Mouse (Mus musculus): ENCODE results near the gene Nexn. TPM values are rescaled to one million over a fixed set of nuclear protein-coding genes. Genes with fewer than 3 reads are reported as not detected.

Nexn gene
- polyA plus RNA-seq, 1 experiment from 2014 or later = 23.5 TPM

DNA sequence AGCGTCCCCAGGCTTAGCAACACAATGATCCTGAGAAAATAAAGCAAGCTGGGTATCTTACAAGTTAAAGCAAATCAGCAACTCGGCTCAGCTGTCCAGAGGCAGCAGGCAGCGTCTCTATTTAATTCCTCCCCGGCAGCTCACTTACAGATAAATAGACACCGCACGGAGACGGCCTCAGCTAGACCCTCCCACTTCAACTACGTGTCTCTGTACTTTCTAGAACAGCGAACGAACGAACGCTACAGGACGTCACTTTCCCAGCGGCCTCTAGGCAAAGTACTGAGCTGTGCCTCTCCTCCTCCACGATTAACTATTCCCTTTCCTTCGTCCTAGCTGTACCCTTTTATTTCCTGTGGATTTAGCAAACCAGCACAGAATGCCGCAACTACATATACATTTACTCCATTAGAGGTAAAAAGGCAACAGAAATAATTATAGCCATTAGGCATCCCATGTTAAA, 72.5 kb downstream of the Nexn start:
- Histone ChIP-seq H3K9ac (peak overlapping the region; percentile 39), H3K27me3 (no peaks in the 10 kb centered on the region), H3K36me3 (no peaks in the 10 kb centered on the region), H3K27ac (replicated peaks) (peak overlapping the region; percentile 92), H3K4me2 (replicated peaks) (peak overlapping the region; percentile 56), H3K4me1 (peaks cover 9% of the 10 kb centered on the region), H3K4me3 (replicated peaks) (peak overlapping the region; percentile 54), H3K9me3 (replicated peaks) (no peaks in the 10 kb centered on the region)
- under 1% methylated on average over 17 of the region's 17 CpGs for WGBS
- peak; percentile 97 for ATAC-seq (ENCODE audit: insufficient number of reproducible peaks, low FRiP score, low TSS enrichment, low read depth)

DNA sequence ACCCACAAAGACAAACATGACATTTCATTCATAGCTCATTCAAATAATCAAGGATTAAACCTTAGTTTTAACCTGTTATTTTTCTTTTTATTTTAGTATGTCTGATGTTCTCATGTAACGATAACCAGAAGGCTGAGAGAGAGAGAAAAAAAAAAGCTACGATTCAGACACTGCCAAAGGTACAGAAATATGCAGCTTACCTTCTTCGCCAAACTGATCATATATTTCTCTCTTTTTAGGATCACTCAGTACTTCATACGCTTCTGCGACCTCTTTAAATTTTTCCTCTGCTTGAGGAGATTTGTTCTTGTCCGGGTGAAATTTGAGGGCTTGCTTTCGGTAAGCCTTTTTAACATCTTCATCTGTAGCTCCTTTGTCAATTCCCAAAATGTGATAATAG, 73.0 kb downstream of the Nexn start:
- H3K4me3 ChIP-seq (replicated peaks) = peak overlapping the region; percentile 54
- peaks cover 9% of the 10 kb centered on the region for H3K4me1 ChIP-seq
- no peaks in the 10 kb centered on the region for H3K36me3 ChIP-seq
- ATAC-seq (ENCODE audit: insufficient number of reproducible peaks, low FRiP score, low TSS enrichment, low read depth) = no peak
- no peaks in the 10 kb centered on the region for H3K27me3 ChIP-seq
- H3K4me2 ChIP-seq (replicated peaks) = peak overlapping the region; percentile 56
- peak overlapping the region; percentile 92 for H3K27ac ChIP-seq (replicated peaks)
- no peaks in the 10 kb centered on the region for H3K9me3 ChIP-seq (replicated peaks)
- H3K9ac ChIP-seq = peak overlapping the region; percentile 39
- WGBS = under 1% methylated on average over 7 of the region's 7 CpGs

DNA sequence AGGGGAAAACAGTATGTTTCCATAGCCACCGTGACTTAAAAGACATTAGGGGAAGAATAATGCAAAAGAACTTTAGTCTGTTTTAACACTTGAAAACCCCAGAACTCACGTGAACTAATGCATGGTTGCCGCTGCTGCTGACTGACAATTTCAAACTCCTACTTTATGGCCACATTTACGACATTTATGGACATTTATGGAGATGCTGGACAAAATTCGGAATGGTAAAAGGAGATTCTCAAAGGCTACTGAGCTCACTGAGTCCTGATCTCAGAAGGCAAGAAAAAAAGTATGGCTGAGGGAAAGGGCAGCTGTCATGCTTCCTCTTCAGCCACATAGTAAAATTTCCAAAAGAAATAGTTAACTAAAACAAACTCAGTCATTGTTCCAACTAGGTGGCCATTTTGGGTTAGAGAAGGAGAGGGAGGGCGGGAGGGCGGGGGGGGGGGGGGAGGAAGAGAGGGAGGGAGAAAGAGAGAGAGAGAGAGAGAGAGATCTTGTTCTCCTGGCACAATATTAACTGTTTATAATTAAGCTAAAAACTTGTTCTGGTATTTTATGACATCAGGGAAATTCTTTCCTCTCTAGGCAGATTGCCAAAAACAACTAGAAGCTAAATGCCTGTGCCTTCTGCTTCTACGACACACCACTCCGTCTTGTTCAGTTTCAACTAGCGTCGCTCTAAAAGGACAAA, 73.8 kb downstream of the Nexn start:
- no peak for ATAC-seq (ENCODE audit: insufficient number of reproducible peaks, low FRiP score, low TSS enrichment, low read depth)
- Histone ChIP-seq H3K4me3 (replicated peaks) (peak overlapping the region; percentile 50), H3K4me2 (replicated peaks) (peak overlapping the region; percentile 56), H3K9ac (peak overlapping the region; percentile 44), H3K36me3 (no peaks in the 10 kb centered on the region), H3K27ac (replicated peaks) (peak overlapping the region; percentile 88), H3K4me1 (peaks cover 9% of the 10 kb centered on the region), H3K27me3 (no peaks in the 10 kb centered on the region), H3K9me3 (replicated peaks) (no peaks in the 10 kb centered on the region)
- WGBS = 11% methylated on average over 9 of the region's 11 CpGs

GRCm38 (mm10) chr3:152191791-152192237, 74.3 kb downstream of the Nexn start:
- H3K4me3 ChIP-seq (replicated peaks) = peak overlapping the region; percentile 50
- ATAC-seq (ENCODE audit: insufficient number of reproducible peaks, low FRiP score, low TSS enrichment, low read depth) = peak; percentile 61; the same call in 1 of the 2 replicates

GRCm38 (mm10) chr3:152190679-152191477, 75.3 kb downstream of the Nexn start:
- WGBS = 62% methylated on average over 9 of the region's 9 CpGs
- Histone ChIP-seq H3K4me3 (replicated peaks) (peak overlapping the region; percentile 26), H3K4me2 (replicated peaks) (peak overlapping the region; percentile 56), H3K27me3 (no peaks in the 10 kb centered on the region), H3K36me3 (peaks cover 4% of the 10 kb centered on the region; the same call in 1 of the 2 replicates), H3K9me3 (replicated peaks) (no peaks in the 10 kb centered on the region), H3K4me1 (peaks cover 9% of the 10 kb centered on the region), H3K9ac (no peak overlapping the region), H3K27ac (replicated peaks) (no peak overlapping the region)
- ATAC-seq (ENCODE audit: insufficient number of reproducible peaks, low FRiP score, low TSS enrichment, low read depth) = no peak

More at GRCm38 (mm10) chr3:152191791-152192237, 74.3 kb downstream of the Nexn start:
- peak overlapping the region; percentile 31 for H3K9ac ChIP-seq
- peak overlapping the region; percentile 88 for H3K27ac ChIP-seq (replicated peaks)
- H3K36me3 ChIP-seq = no peaks in the 10 kb centered on the region
- peak overlapping the region; percentile 56 for H3K4me2 ChIP-seq (replicated peaks)
- no peaks in the 10 kb centered on the region for H3K27me3 ChIP-seq
- no peaks in the 10 kb centered on the region for H3K9me3 ChIP-seq (replicated peaks)
- H3K4me1 ChIP-seq = peaks cover 9% of the 10 kb centered on the region
- 8% methylated on average over 6 of the region's 6 CpGs for WGBS

DNA sequence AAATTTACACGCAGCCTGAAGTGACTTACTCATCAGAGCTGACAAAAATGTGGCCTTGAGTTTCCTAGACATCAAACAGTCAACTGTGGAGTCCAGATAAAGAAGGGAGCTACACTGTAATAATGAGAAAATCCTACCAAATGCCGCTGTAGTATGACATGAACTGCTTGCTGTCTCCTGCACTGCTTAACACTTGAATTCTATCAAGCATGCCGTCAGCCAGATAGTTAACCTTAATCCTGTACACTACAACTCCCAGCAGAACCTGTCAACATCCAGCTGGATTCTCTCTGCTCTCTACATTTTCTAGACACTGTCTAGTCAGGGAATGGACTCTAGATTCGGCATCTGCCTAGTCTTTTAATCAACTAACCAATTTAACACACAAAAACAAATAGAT, 76.8 kb downstream of the Nexn start:
- WGBS = 57% methylated on average over 4 of the region's 4 CpGs
- Histone ChIP-seq H3K9ac (no peak overlapping the region), H3K4me3 (replicated peaks) (no peak overlapping the region), H3K27ac (replicated peaks) (no peak overlapping the region), H3K27me3 (no peaks in the 10 kb centered on the region), H3K36me3 (peaks cover 17% of the 10 kb centered on the region), H3K9me3 (replicated peaks) (no peaks in the 10 kb centered on the region), H3K4me1 (peaks cover 9% of the 10 kb centered on the region), H3K4me2 (replicated peaks) (no peak overlapping the region)
- no peak for ATAC-seq (ENCODE audit: insufficient number of reproducible peaks, low FRiP score, low TSS enrichment, low read depth)

Other genes with a start within 250 kb of the Nexn start
- 4.5 and 8.6 TPM in 2 replicates for gene Gipc2, start 100.1 kb downstream of the Nexn start, polyA plus RNA-seq (2015; fragmentation: Nextera tagmentation; extraction: Ambion mirVana)
- 33.8 and 34.2 TPM in 2 replicates for gene Dnajb4, start 56.0 kb downstream of the Nexn start, polyA plus RNA-seq (2015; fragmentation: Nextera tagmentation; extraction: Ambion mirVana)
- 202 and 211 TPM in 2 replicates for gene Fubp1, start 55.9 kb downstream of the Nexn start, polyA plus RNA-seq (2015; fragmentation: Nextera tagmentation; extraction: Ambion mirVana)
- 15.8 and 17.1 TPM in 2 replicates for gene Miga1, start 74.1 kb upstream of the Nexn start, polyA plus RNA-seq (2015; fragmentation: Nextera tagmentation; extraction: Ambion mirVana)
- gene Usp33, start 80.1 kb upstream of the Nexn start, polyA plus RNA-seq (2015; fragmentation: Nextera tagmentation; extraction: Ambion mirVana) = 41.6 and 44.5 TPM in 2 replicates
- 40.9 and 44.1 TPM in 2 replicates for gene Zzz3, start 129.1 kb upstream of the Nexn start, polyA plus RNA-seq (2015; fragmentation: Nextera tagmentation; extraction: Ambion mirVana)